Mouse (Mus musculus): Measurements from ENCODE around the gene Sorbs2.

Sorbs2 gene

GRCm38 (mm10) chr8:45743326-45743725, 235.7 kb downstream of the Sorbs2 start:
- in situ Hi-C loops (cut with MboI, MseI) = no loop called here

- in situ Hi-C loops (cut with MboI, MseI) = no loop called here
These were observed 236.2 kb downstream of the Sorbs2 start for GRCm38 (mm10) chr8:45743739-45744138.

GRCm38 (mm10) chr8:45751512-45752502, 244.2 kb downstream of the Sorbs2 start:
- in situ Hi-C loops (cut with MboI, MseI) = no loop called here

- in situ Hi-C loops (cut with MboI, MseI) = no loop called here
These were observed 247.9 kb downstream of the Sorbs2 start for GRCm38 (mm10) chr8:45755482-45755881.

- in situ Hi-C loops (cut with MboI, MseI) = no loop called here
These were observed 248.4 kb downstream of the Sorbs2 start for GRCm38 (mm10) chr8:45755972-45756371.

- in situ Hi-C loops (cut with MboI, MseI) = no loop called here
These were observed 253.0 kb downstream of the Sorbs2 start for GRCm38 (mm10) chr8:45760622-45761021.

- in situ Hi-C loops (cut with MboI, MseI) = no loop called here
These were observed 253.5 kb downstream of the Sorbs2 start for GRCm38 (mm10) chr8:45761053-45761452.

GRCm38 (mm10) chr8:45762982-45763689, 255.5 kb downstream of the Sorbs2 start:
- in situ Hi-C loops (cut with MboI, MseI) = no loop called here

GRCm38 (mm10) chr8:45763690-45764342, 256.2 kb downstream of the Sorbs2 start:
- in situ Hi-C loops (cut with MboI, MseI) = no loop called here

GRCm38 (mm10) chr8:45766138-45766537, 258.6 kb downstream of the Sorbs2 start:
- in situ Hi-C loops (cut with MboI, MseI) = no loop called here

- in situ Hi-C loops (cut with MboI, MseI) = no loop called here
These were observed 267.3 kb downstream of the Sorbs2 start for GRCm38 (mm10) chr8:45774841-45775240.

GRCm38 (mm10) chr8:45775481-45775880, 267.9 kb downstream of the Sorbs2 start:
- in situ Hi-C loops (cut with MboI, MseI) = no loop called here

- in situ Hi-C loops (cut with MboI, MseI) = no loop called here
These were observed 268.8 kb downstream of the Sorbs2 start for GRCm38 (mm10) chr8:45776366-45776765.

- in situ Hi-C loops (cut with MboI, MseI) = no loop called here
These were observed 269.4 kb downstream of the Sorbs2 start for GRCm38 (mm10) chr8:45776977-45777376.

GRCm38 (mm10) chr8:45780585-45780984, 273.0 kb downstream of the Sorbs2 start:
- in situ Hi-C loops (cut with MboI, MseI) = no loop called here

GRCm38 (mm10) chr8:45788610-45789009, 281.0 kb downstream of the Sorbs2 start:
- in situ Hi-C loops (cut with MboI, MseI) = no loop called here

- in situ Hi-C loops (cut with MboI, MseI) = no loop called here
These were observed 287.3 kb downstream of the Sorbs2 start for GRCm38 (mm10) chr8:45794847-45795246.

GRCm38 (mm10) chr8:45796331-45796740, 288.7 kb downstream of the Sorbs2 start:
- in situ Hi-C loops (cut with MboI, MseI) = no loop called here

- in situ Hi-C loops (cut with MboI, MseI) = no loop called here
These were observed 291.9 kb downstream of the Sorbs2 start for GRCm38 (mm10) chr8:45799517-45799916.

GRCm38 (mm10) chr8:45808597-45808996, 301.0 kb downstream of the Sorbs2 start:
- in situ Hi-C loops (cut with MboI, MseI) = no loop called here

GRCm38 (mm10) chr8:45816765-45817426, 309.3 kb downstream of the Sorbs2 start:
- in situ Hi-C loops (cut with MboI, MseI) = loop anchor here (5.0 kb wide), 2 partner anchors 115 to 120 kb away; partner anchors contain the start of gene Ccdc110 (in 1 of the 2)

Measured in T-helper 17 cell (primary cell).